Mouse (Mus musculus) limb, embryonic 14.5 days (tissue): ENCODE results near the gene Eef2k. TPM values are rescaled to one million over a fixed set of nuclear protein-coding genes. Genes with fewer than 3 reads are reported as not detected.

ENCODE experiments used
- ATAC-seq: fragments of 200-750 bp; cut with Nextera tagmentation; 2 replicates; pipeline ENCODE4 v1.8.0; 2017; ENCODE audit warnings: low read depth, moderate number of reproducible peaks, moderate TSS enrichment; ENCODE audit not compliant: low FRiP score
- DNase-seq: peaks from one replicate; pipeline ENCODE4 v3.0.0-alpha.2; 2015; ENCODE audit warnings: low spot score
- H3K27ac ChIP-seq: fragments of 300-500 bp; sonication (generic); replicated peaks from 2 replicates; pipeline ENCODE4 v1.5.1; 2014; ENCODE audit warnings: low read depth, mild to moderate bottlenecking, low read length, moderate library complexity, mixed read lengths
- H3K27me3 ChIP-seq: fragments of 300-500 bp; sonication (generic); 2 replicates; pipeline ENCODE4 v1.6.1; 2014; ENCODE audit warnings: low read length, mixed read lengths; ENCODE audit not compliant: control insufficient read depth, insufficient read depth
- H3K36me3 ChIP-seq: fragments of 300-500 bp; sonication (generic); 2 replicates; pipeline ENCODE4 v1.6.1; 2014; ENCODE audit warnings: mild to moderate bottlenecking, low read length, moderate library complexity, mixed read lengths; ENCODE audit not compliant: control insufficient read depth, insufficient read depth
- H3K4me1 ChIP-seq: fragments of 300-500 bp; sonication (generic); 2 replicates; pipeline ENCODE4 v1.6.1; 2014; ENCODE audit warnings: antibody characterized with exemption, low read length, mixed read lengths; ENCODE audit not compliant: control insufficient read depth, insufficient read depth
- H3K4me2 ChIP-seq: fragments of 300-500 bp; sonication (generic); replicated peaks from 2 replicates; pipeline ENCODE4 v1.6.1; 2014; ENCODE audit warnings: low read depth, mild to moderate bottlenecking, low read length, moderate library complexity; ENCODE audit not compliant: severe bottlenecking
- H3K4me3 ChIP-seq: fragments of 300-500 bp; sonication (generic); replicated peaks from 2 replicates; pipeline ENCODE4 v1.5.1; 2014; ENCODE audit warnings: low read length
- H3K9ac ChIP-seq: fragments of 300-500 bp; sonication (generic); 2 replicates; pipeline ENCODE4 v1.6.1; 2014; ENCODE audit warnings: mild to moderate bottlenecking, low read depth, low read length, moderate library complexity; ENCODE audit not compliant: severe bottlenecking
- H3K9me3 ChIP-seq: fragments of 300-500 bp; sonication (generic); 2 replicates; pipeline ENCODE4 v1.6.1; 2016; ENCODE audit warnings: low read length; ENCODE audit not compliant: control insufficient read depth
- POLR2A ChIP-seq: fragments of 200-500 bp; IDR thresholded peaks from 2 replicates; pipeline ENCODE4 v1.8.0; 2012; ENCODE audit warnings: inconsistent platforms, mild to moderate bottlenecking, moderate library complexity, borderline replicate concordance; ENCODE audit not compliant: insufficient read depth, insufficient read length; ENCODE audit errors: extremely low read depth
- WGBS: fragments of 180-500 bp; shearing (Covaris S2); extraction: QIAGEN DNeasy Blood & Tissue Kit; methylation state at CpG from one replicate; pipeline ENCODE4 v1.1.7; 2014; 5-methylcytosine and 5-hydroxymethylcytosine counted together
- polyA plus RNA-seq, 2 experiments: library from polyadenylated mRNA; depleted of rRNA in 1 of 2; stranded (reverse) in 1 of 2; unstranded in 1 of 2; fragments of >200 nt; fragmentation: Nextera tagmentation in 1 of 2; extraction: Ambion mirVana in 1 of 2; gene quantifications; 2 replicates each; pipeline versions ENCODE4 v1.2.1 to v1.2.3; 2012 to 2014

Gene Eef2k
- polyA plus RNA-seq, 2 experiments: 23.9 to 39.9 TPM

GRCm38 (mm10) chr7:120826408-120826807, 16.2 kb upstream of the Eef2k start:
- DNase-seq (peak; percentile 17), ATAC-seq (no peak)
- no peak overlapping the region for H3K9ac ChIP-seq
- H3K9me3 ChIP-seq: no peaks in the 10 kb centered on the region
- no peak overlapping the region for H3K4me3 ChIP-seq
- no peaks in the 10 kb centered on the region for H3K36me3 ChIP-seq
- 0 out of 2 replicates have a peak, but pooled peaks cover 4% of the 10 kb centered on the region for H3K4me1 ChIP-seq
- 14% methylated on average over 3 of the region's 3 CpGs for WGBS
- TF ChIP-seq POLR2A: no peak
- no peaks in the 10 kb centered on the region for H3K27me3 ChIP-seq
- H3K27ac ChIP-seq: no peak overlapping the region
- H3K4me2 ChIP-seq: no peak overlapping the region

DNA sequence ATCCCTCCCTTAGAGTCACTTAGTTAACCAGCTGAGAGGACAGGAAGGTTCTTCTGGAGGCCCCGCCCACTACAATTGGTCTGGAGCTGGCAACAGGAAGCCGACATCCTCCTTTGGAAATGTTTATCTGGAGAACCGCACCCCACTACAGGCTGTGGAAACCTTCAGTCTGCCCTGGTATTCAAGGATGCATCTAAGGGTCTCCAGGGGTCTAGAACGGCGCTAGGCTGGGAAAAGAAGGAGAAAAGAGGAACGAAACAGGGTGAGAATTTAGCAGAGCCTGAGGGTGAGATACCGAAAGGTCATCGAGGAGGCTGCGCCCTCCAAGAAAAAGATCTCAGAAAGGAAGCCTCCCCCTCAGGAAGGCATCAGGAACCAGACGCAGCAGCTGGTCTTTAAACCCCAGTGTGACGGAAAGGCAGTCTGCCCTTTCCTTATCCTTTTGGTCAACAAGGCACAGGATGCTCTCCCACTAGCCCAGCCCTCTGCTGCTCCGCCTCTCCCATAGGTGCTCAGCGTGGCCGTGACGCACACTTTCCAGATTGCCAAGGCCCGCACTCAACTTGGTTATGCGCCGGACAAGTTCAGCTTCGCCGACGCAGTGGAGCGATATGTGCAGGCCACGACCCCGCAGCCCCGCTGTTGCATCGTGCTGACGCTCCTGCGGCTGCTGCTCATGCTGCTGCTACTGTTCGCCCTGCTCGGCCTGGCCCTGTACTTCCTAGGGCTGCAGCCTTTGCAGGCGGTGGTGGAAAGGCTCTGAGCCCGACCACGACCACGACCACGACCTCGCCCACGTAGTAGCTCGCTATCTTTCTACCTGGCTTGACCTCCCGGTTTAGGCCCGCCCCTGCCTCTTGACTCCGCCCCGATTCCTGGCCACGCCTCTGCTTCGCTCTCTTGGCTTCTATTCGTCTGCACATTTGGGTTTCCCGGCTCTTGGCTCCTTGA, 11.9 kb upstream of the Eef2k start:
- H3K27me3 ChIP-seq: no peaks in the 10 kb centered on the region
- no peaks in the 10 kb centered on the region for H3K36me3 ChIP-seq
- WGBS: 4% methylated on average over 46 of the region's 46 CpGs
- no peak for TF ChIP-seq POLR2A
- peak overlapping the region; percentile 62 for H3K4me3 ChIP-seq
- ATAC-seq: no peak; the same call in 1 of the 2 replicates
- H3K27ac ChIP-seq: no peak overlapping the region
- peak overlapping the region; percentile 55 for H3K9ac ChIP-seq
- 0 out of 2 replicates have a peak, but pooled peaks cover 4% of the 10 kb centered on the region for H3K4me1 ChIP-seq
- peak overlapping the region; percentile 96 for H3K4me2 ChIP-seq
- no peaks in the 10 kb centered on the region for H3K9me3 ChIP-seq
- DNase-seq: no peak

GRCm38 (mm10) chr7:120834426-120834825, 8.2 kb upstream of the Eef2k start:
- DNase-seq (no peak), ATAC-seq (no peak)
- no peaks in the 10 kb centered on the region for H3K27me3 ChIP-seq
- peak overlapping the region; percentile 51 for H3K4me2 ChIP-seq
- H3K9ac ChIP-seq: no peak overlapping the region
- no peak overlapping the region for H3K27ac ChIP-seq
- 51% methylated on average over 6 of the region's 6 CpGs for WGBS
- H3K36me3 ChIP-seq: no peaks in the 10 kb centered on the region
- H3K4me1 ChIP-seq: 0 out of 2 replicates have a peak, but pooled peaks cover 4% of the 10 kb centered on the region
- H3K4me3 ChIP-seq: peak overlapping the region; percentile 63
- TF ChIP-seq POLR2A: no peak
- no peaks in the 10 kb centered on the region for H3K9me3 ChIP-seq

DNA sequence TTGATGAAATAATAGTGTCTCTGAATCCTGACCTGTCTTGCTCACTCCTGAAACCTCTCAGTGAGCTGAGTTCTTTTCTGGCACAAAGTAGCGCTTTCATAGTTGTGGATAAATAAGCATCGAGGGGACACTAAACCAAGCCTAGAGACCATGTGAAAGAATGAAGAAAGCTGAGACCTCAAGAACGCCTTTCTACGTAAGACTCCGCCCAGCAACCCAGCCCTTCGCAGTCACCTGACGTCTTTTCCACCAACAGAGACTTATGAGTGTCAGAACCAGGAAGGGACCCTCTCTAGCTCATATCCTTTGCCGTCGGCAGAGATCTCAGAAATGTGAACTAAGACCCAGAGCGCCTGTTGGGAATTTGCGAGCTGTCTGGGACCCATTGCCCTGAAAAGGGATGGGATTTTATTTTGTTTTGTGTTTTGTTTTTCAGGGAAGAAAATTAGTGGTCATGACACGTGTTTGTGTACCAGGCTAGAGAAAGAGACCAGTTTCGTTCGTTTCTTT, 7.7 kb upstream of the Eef2k start:
- Histone ChIP-seq H3K9me3 (no peaks in the 10 kb centered on the region), H3K36me3 (no peaks in the 10 kb centered on the region), H3K4me2 (peak overlapping the region; percentile 51), H3K4me3 (peak overlapping the region; percentile 63), H3K4me1 (0 out of 2 replicates have a peak, but pooled peaks cover 4% of the 10 kb centered on the region), H3K27ac (no peak overlapping the region), H3K9ac (peak overlapping the region; percentile 35; the same call in 1 of the 2 replicates), H3K27me3 (no peaks in the 10 kb centered on the region)
- DNase-seq: peak; percentile 88
- no peak for TF ChIP-seq POLR2A
- 8% methylated on average over 14 of the region's 14 CpGs for WGBS
- ATAC-seq: peak; percentile 86
